8 mouse cellular contexts compared by ENCODE assay signal in the genomic region with DNA sequence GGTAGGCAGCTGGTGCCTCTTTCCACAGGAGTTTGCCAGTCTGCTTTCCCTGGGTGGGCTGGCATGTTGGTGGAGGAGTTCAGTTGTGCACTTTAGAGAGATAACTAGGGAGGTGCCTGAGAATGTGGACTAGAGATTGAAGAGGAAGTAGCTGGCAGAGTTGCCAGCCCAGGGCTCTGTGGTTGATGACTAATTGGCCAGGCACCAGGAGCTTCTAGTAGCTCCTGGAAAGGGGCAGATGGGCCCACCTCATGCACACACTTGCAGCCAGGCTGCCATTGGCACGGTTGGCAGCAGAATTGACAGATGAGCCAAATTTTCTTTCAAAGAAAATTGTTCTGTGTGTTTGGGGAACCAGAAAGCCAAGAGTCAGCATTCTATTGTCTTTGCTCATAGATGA.
DNase-seq lines count a peak whose midpoint lies in the region.

No protein-coding gene starts in this region.

- peak; percentile 2 for DNase-seq in adrenal gland, postnatal 25 days
- DNase-seq in adrenal gland, adult 18-20 months (ENCODE audit: low spot score in 2 of 2) = no peak
- DNase-seq in ovary, adult 18-20 months (ENCODE audit: low spot score) = peak; percentile 11
- no peak for DNase-seq in ovary, postnatal 14 days (ENCODE audit: low spot score)
- peak; percentile 15 for DNase-seq in induced T-regulatory cell, adult 2 months (ENCODE audit: low read depth)
- peak; percentile 4 for DNase-seq in right cerebral cortex, postnatal 4 days
- no peak for DNase-seq in retina, postnatal 1 day
- DNase-seq in thymus, postnatal 14 days = no peak

Comparison
In these comparisons a context has a peak if more than half of its experiments do, and no peak if none do; other contexts are left out.
1. DNase-seq: peak in adrenal gland, postnatal 25 days (single experiment), ovary, adult 18-20 months (single experiment), induced T-regulatory cell, adult 2 months (single experiment) and right cerebral cortex, postnatal 4 days (single experiment); none in adrenal gland, adult 18-20 months (0 of 2), ovary, postnatal 14 days (single experiment), retina, postnatal 1 day (single experiment) and thymus, postnatal 14 days (single experiment).